Mouse (Mus musculus) stomach, embryonic 14.5 days (tissue): ENCODE results near the gene Zpr1. TPM values are rescaled to one million over a fixed set of nuclear protein-coding genes. Genes with fewer than 3 reads are reported as not detected.

Experiments used
- polyA plus RNA-seq: library from polyadenylated mRNA; unstranded; fragments of >200 nt; fragmentation: Nextera tagmentation; extraction: Ambion mirVana; gene quantifications from 2 replicates; pipeline ENCODE4 v1.2.1, GENCODE M21; 2014

Gene Zpr1
- polyA plus RNA-seq, 1 experiment from 2014 or later = 59.2 TPM

Other genes with a start within 250 kb of the Zpr1 start
- gene Apoa1, start 44.5 kb upstream of the Zpr1 start, polyA plus RNA-seq = 70.2 and 73.0 TPM in 2 replicates
- not detected in 2 replicates for gene Apoc3, start 37.4 kb upstream of the Zpr1 start, polyA plus RNA-seq
- gene Apoa4, start 32.4 kb upstream of the Zpr1 start, polyA plus RNA-seq = 0.67 and 1.2 TPM in 2 replicates
- not detected in 2 replicates for gene Apoa5, start 4.4 kb upstream of the Zpr1 start, polyA plus RNA-seq
- gene Bud13, start 9.9 kb downstream of the Zpr1 start, polyA plus RNA-seq = 23.8 and 24.1 TPM in 2 replicates
- gene 4931429L15Rik, start 46.9 kb downstream of the Zpr1 start, polyA plus RNA-seq = not detected in 2 replicates